Mouse (Mus musculus): ENCODE measurements around the gene Gpd1. TPM values are rescaled to one million over a fixed set of nuclear protein-coding genes. Genes with fewer than 3 reads are reported as not detected.

Gene Gpd1
- 10 to 100 TPM; 61.7 to 91.3 TPM for total RNA-seq (2021)
- long read RNA-seq, experiment 1, transcript Gpd1-201 (8 exons, 2,861 nt) = major isoform, 40 of 61 reads
- long read RNA-seq, experiment 1, partial matches to known transcripts = 20 of 61 reads
- long read RNA-seq, experiment 1, other reads (novel, unspliced or antisense) = 1 of 61 reads
- long read RNA-seq, experiment 2, transcript Gpd1-201 (8 exons, 2,861 nt) = major isoform, 62 of 89 reads
- long read RNA-seq, experiment 2, partial matches to known transcripts = 23 of 89 reads
- long read RNA-seq, experiment 2, other reads (novel, unspliced or antisense) = 4 of 89 reads

- DNase-seq = peak; percentile 52 to 70
- intact Hi-C loops (cut with DNase I) = loop anchor here (5.0 kb wide), 1 partner anchor 185 kb away; no protein-coding TSS in a partner anchor
Observed at GRCm38 (mm10) chr15:99717386-99718334, at the start of gene Gpd1. Gpd1 (plus strand) TSS chr15:99717515.

GRCm38 (mm10) chr15:99667544-99667943 lies 49.8 kb upstream of the Gpd1 start:
- intact Hi-C loops (cut with DNase I) = loop anchor here (10.0 kb wide), 1 partner anchor 253 kb away; no protein-coding TSS in a partner anchor
- DNase-seq = no peak

DNA sequence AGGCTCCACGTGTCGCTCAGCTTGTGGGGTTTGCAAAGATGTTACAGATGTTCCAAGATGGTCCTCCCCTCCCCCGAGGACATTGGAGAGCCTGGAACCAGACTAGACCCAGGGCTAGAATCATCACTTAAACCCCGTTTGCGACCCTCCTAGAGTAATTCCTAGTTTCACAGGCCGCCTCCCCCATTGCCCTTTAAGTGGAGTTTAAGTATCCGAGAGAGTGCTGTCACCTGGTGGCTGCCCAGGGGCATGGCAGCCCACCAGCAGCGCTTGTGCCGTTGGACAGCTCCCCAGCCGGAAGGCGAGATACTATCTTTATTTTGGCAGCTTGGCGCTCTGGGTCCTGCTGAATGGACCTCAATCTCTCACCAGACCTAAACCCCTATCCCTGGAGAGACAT lies 48.4 kb upstream of the Gpd1 start:
- peak; percentile 79 to 85 for DNase-seq
- intact Hi-C loops (cut with DNase I) = loop anchor here (1.0 to 10.0 kb wide), 3 partner anchors 73 to 254 kb away; no protein-coding TSS in a partner anchor

DNA sequence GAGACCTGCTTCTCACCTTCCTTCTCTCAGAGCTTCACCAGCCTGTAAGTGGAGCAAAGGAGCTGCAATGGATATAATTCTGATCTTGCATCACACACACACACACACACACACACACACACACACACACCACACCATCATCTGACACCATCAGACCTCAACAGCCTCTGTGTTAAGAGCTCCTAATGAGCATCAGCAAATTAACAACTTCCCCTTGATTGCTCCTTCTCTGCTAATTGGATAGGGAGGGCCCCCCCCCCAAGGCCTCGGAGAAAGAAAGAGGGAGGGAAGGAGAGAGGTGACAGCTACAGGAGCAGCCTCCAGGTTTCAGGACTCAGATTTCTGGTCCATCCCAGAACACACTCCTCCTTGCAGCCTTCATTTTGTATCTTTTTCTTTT lies 47.9 kb upstream of the Gpd1 start:
- DNase-seq = no peak
- intact Hi-C loops (cut with DNase I) = loop anchor here (1.0 to 10.0 kb wide), 3 partner anchors 73 to 255 kb away; no protein-coding TSS in a partner anchor

DNA sequence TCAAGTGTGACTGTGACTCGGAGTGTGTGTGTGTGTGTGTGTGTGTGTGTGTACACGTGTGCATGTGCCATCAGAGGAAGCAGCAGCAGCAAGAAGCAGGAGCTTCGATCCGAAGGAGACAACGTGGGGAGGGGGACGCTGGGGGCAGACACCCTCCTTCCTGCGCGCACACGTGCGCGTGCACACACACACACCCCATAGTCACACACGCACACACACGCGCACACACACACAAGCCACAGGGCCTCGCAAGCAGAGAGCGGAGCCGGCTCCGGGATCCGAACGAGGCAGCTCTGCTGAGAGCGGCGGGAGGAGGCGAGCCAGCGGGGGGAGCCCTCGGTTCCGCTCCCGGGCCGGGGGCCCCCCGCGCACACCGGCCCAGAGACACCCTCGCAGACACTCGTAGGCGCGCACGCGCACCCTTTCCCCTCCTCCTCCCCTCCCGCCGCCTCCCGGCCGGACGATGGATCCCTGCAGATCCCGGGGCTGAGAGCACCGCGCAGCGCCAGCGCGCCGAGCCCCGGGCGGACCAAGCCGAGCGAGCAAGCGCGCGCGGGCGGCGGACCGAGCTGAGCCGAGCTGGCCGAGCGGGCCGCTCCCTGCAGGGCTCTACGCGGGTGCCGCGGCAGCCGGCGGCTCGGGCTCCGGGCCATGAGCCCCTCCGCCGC lies 47.0 kb upstream of the Gpd1 start, which contains the start of gene Asic1:
Gene Asic1, plus strand, starts transcription at position 215 of the 668 bp plus-strand sequence.
- peak; percentile 80 to 81 for DNase-seq
- intact Hi-C loops (cut with DNase I) = no loop called here

DNA sequence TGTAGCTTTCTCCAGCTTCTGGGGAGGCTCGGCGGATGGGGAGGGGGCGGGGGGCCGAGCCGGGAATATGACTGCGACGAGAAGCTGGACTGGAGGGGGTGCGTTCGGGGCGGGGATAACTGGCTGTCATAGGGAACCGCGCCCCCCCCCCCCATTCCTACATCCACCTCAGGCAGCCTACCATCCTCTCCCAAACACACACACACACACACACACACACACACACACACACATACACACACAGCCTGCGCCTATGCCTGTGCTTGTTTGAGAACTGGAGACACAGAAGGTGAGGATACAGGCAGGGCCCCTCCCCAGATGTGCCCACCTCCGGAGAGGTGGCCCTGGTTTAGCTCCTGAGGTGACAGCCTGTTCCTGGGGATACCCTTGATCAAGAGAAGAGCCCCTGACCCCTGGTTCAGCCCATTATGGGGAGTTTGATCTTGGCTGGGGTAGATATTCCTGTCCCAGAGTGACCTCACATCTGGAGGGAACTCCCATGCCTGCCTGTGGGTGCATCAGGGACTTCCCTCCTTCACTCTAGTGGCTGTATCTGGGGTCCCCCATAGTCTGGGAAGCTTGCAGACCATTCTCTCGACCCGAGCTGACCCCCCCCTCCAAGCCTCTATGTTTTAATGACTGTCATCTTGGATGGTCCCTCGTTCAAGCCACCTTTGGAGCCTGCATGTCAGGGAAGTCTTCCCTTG lies 46.2 kb upstream of the Gpd1 start:
- intact Hi-C loops (cut with DNase I) = no loop called here
- DNase-seq = no peak

DNA sequence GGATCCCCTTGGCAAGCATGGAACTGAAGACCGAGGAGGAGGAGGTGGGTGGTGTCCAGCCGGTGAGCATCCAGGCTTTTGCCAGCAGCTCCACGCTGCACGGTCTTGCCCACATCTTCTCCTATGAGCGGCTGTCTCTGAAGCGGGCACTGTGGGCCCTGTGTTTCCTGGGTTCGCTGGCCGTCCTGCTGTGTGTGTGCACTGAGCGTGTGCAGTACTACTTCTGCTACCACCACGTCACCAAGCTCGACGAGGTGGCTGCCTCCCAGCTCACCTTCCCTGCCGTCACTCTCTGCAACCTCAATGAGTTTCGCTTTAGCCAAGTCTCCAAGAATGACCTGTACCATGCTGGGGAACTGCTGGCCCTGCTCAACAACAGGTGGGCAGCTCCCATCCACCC lies 45.5 kb upstream of the Gpd1 start:
- DNase-seq = no peak
- intact Hi-C loops (cut with DNase I) = no loop called here

GRCm38 (mm10) chr15:99674866-99675265 lies 42.4 kb upstream of the Gpd1 start:
- no peak for DNase-seq
- intact Hi-C loops (cut with DNase I) = no loop called here

- DNase-seq = no peak
- intact Hi-C loops (cut with DNase I) = no loop called here
Observed at GRCm38 (mm10) chr15:99677089-99677488, 40.2 kb upstream of the Gpd1 start.

DNA sequence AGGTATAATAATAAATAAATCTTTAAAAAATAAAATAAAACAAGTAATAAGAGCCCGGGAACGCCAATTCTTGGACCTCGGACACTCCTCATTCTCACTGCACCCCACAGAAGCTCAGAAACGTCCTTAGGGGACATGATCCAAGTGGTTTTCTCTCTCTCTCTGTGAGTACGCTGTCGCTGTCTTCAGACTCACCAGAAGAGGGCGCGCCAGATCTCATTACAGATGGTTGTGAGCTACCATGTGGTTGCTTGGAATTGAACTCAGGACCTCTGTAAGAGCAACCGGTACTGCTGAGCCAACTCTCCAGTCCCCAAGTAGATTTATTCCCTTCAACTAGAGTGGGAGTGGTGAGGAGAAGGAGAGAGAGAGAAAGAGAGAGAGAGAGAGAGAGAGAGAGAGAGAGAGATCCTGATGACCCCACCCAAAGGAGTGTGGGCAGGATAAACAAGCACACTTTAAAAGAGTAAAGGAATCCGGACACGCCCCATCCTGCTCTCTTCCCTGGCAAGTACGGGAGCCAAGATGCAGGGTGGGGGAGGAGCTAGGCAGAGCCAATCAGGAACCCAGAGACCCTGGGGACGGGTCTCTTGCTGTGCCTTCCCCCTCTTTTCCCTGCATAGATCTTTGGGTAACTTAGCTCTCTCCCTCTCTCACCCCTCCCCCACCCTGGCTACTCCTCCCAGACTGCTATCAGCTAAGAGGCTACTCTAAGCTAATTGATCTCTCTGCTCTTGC lies 39.1 kb upstream of the Gpd1 start:
- intact Hi-C loops (cut with DNase I) = no loop called here
- peak; percentile 27 to 47 for DNase-seq

DNA sequence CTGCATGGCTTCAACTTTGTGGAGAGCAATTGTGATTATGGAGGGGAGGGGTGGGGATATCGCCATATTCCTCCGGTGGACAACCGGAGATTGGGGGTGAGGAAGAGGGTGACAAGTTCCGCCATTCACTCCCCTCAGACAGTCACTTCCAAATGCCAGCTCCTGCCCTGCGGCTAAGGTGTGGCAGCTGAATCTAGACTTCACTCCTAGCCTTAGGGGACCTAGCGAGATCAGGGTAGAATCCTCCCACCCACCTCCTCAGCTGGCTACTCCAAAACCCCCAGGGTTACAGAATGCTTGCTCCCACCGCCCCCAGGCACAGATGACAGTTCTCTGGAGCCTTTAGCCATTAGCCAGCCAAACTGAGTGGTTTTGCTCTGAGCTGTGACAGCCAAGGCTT lies 38.3 kb upstream of the Gpd1 start:
- intact Hi-C loops (cut with DNase I) = no loop called here
- DNase-seq = no peak

DNA sequence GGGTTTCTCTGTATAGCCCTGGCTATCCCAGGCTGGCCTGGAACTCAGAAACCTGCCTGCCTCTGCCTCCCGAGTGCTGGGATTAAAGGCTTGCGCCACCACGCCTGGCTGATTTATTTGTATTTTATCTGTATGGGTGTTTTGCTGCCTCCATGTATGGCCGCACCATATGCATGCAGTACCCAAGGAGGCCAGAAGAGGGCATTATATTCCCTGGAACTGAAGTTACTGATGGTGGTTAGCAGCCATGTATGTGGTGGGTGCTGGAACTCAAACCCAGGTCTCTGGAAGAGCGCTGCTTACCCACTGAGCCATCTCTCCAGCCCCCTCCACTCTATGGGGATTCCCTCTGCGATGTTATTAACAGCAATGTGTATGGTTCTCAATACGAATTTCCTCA lies 34.4 kb upstream of the Gpd1 start:
- DNase-seq = no peak
- intact Hi-C loops (cut with DNase I) = no loop called here

GRCm38 (mm10) chr15:99684156-99684555 lies 33.2 kb upstream of the Gpd1 start:
- intact Hi-C loops (cut with DNase I) = no loop called here
- DNase-seq = no peak

DNA sequence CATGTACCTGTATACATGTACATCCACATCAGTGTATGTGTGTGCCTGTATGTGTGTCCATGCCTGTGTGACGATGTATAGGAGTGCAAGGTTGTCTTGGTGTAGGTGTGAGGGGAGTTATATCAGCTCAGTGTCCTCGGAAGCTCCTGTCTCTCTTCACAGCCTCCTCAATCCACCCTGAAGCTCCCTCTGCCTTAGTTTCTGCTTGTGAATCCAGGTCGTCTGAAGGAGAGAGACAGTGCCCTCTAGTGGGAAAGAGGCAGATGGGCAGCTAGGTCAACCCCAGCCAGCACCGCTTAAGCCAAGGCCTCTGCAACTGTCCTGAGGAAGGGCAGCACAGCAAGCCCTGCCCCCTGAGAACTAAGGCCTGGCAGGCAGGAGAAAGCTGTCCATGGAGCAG lies 28.6 kb upstream of the Gpd1 start:
- intact Hi-C loops (cut with DNase I) = loop anchor here (1.0 to 5.0 kb wide), 2 partner anchors 92 to 196 kb away; no protein-coding TSS in a partner anchor
- peak; percentile 42 to 68 for DNase-seq

DNA sequence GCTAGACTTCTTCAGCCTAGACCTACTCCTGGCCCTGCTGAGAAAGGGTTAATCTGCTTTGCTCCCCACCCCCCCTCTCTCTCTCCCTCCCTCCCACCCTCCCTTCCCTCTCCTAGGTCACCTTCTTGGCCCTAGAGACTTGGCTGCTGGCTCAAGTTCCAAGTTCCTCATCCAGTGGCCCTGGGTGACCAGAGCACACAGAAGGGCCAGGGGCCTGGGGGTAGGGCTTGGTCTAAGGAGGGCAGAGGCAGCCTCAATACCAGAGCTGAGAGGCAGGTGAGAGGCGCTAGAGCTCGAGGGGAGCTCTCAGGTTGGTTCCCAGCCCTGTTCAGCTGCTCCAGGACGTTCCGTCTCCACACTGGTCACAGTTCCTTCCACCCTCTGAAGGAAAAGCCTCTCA lies 26.4 kb upstream of the Gpd1 start:
- DNase-seq = no peak
- intact Hi-C loops (cut with DNase I) = no loop called here

- no peak for DNase-seq
- intact Hi-C loops (cut with DNase I) = no loop called here
Observed at GRCm38 (mm10) chr15:99691976-99692375, 25.3 kb upstream of the Gpd1 start.

GRCm38 (mm10) chr15:99697309-99697708 lies 20.0 kb upstream of the Gpd1 start:
- intact Hi-C loops (cut with DNase I) = no loop called here
- no peak for DNase-seq

DNA sequence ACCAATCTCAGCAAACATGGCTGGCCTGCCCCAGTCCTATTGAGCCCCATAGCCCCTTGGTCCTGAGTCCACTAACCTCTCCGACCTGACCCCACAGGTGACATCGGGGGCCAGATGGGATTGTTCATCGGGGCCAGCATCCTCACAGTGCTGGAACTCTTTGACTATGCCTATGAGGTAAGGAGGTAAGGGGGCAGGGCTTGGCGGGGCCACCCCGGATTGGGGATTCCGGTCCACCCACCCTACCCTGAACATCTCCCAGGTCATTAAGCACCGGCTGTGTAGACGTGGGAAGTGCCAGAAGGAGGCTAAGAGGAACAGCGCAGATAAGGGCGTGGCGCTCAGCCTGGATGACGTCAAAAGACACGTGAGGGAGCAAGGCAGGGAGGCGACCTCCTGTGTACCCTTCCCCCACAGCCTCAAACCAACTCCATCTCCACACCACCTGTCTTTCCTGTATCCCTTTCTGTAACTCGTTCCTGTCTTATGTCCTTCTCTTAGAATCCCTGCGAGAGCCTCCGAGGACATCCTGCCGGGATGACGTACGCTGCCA lies 18.7 kb upstream of the Gpd1 start:
- no peak for DNase-seq
- intact Hi-C loops (cut with DNase I) = no loop called here

- intact Hi-C loops (cut with DNase I) = no loop called here
Observed at GRCm38 (mm10) chr15:99699715-99700114, 17.6 kb upstream of the Gpd1 start.

More at GRCm38 (mm10) chr15:99699715-99700114, 17.6 kb upstream of the Gpd1 start:
- DNase-seq = no peak

Data from heart, postnatal 14 days (tissue).